Mouse (Mus musculus) liver, adult 2 months (tissue): Measurements from ENCODE around the gene Prpsap1. TPM values are rescaled to one million over a fixed set of nuclear protein-coding genes. Genes with fewer than 3 reads are reported as not detected.

ENCODE experiments used
- DNase-seq: peaks from one replicate; pipeline ENCODE4 v3.0.0-alpha.2; 2011; ENCODE audit warnings: low read depth, low spot score; ENCODE audit errors: extremely low read depth
- H3K27ac ChIP-seq: fragments of 200-500 bp; replicated peaks from 2 replicates; pipeline ENCODE4 v1.5.1; 2012; ENCODE audit warnings: low read depth, mild to moderate bottlenecking, control low read depth, inconsistent platforms, low read length; ENCODE audit not compliant: insufficient read depth
- H3K27me3 ChIP-seq: fragments of 200-500 bp; 2 replicates; pipeline ENCODE4 v1.6.1; 2012; ENCODE audit warnings: mild to moderate bottlenecking, moderate library complexity, low read length, inconsistent platforms; ENCODE audit not compliant: control insufficient read depth, insufficient read depth
- H3K36me3 ChIP-seq: fragments of 200-500 bp; 2 replicates; pipeline ENCODE4 v1.6.1; 2012; ENCODE audit warnings: low read length, inconsistent platforms; ENCODE audit not compliant: control insufficient read depth, insufficient read depth
- H3K4me1 ChIP-seq: fragments of 200-500 bp; 2 replicates; pipeline ENCODE4 v1.6.1; 2011; ENCODE audit warnings: low read length; ENCODE audit not compliant: control insufficient read depth, insufficient read depth
- H3K4me3 ChIP-seq: fragments of 200-500 bp; 2 replicates; pipeline ENCODE4 v1.5.1; 2011; ENCODE audit warnings: low read depth, mild to moderate bottlenecking, control low read depth, low read length, moderate library complexity; ENCODE audit not compliant: insufficient read depth
- H3K79me2 ChIP-seq: fragments of 200-500 bp; 2 replicates; pipeline ENCODE4 v1.6.1; 2012; ENCODE audit warnings: inconsistent platforms, mild to moderate bottlenecking, low read length, moderate library complexity; ENCODE audit not compliant: control insufficient read depth, insufficient read depth
- H3K9ac ChIP-seq: fragments of 200-500 bp; 2 replicates; pipeline ENCODE4 v1.6.1; 2012; ENCODE audit warnings: low read depth, mild to moderate bottlenecking, control low read depth, inconsistent platforms, low read length
- CTCF ChIP-seq: fragments of 200-500 bp; IDR thresholded peaks from 2 replicates; pipeline ENCODE4 v1.5.1; 2011; ENCODE audit warnings: low read depth, low read length, control low read depth
- POLR2A ChIP-seq: fragments of 200-500 bp; IDR thresholded peaks from 2 replicates; pipeline ENCODE4 v1.6.1; 2011; ENCODE audit warnings: low read length, control low read depth; ENCODE audit not compliant: insufficient read depth; ENCODE audit errors: extremely low read depth
- WGBS: fragments of 180-500 bp; shearing (Covaris S2); methylation state at CpG from one replicate; pipeline ENCODE4 v1.1.7; 2018; 5-methylcytosine and 5-hydroxymethylcytosine counted together
- polyA plus RNA-seq: library from polyadenylated mRNA; depleted of rRNA; stranded (reverse); fragments of >200 nt; gene quantifications from 2 replicates; pipeline ENCODE4 v1.2.3, GENCODE M21; 2012
- total RNA-seq: library from RNA; depleted of rRNA; stranded (reverse); fragments of >200 nt; gene quantifications from 2 replicates; pipeline ENCODE4 v1.2.3, GENCODE M21; 2014

Gene Prpsap1
- total and polyA plus RNA-seq, 2 experiments: 37.7 to 72.8 TPM

DNA sequence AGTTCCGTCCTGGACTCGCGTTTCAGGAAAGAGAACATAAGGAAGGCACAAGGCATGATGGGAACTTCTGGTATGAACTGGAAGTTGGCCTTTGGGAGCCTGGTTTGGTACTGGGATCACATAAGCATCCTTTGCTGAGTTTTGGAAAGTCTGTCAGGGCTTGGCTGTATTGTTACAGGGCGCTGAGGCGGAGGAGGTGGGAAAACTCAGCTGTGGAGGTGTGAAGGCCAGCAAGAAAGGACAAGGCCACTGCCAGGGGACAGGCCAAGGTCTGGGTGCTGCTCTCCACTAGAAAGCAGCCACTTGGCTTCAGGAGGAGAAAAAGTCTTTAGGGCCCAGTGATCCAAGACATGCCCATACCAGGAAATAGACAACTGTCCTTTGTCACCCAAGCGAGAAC is 50.7 kb downstream of the Prpsap1 start:
- Histone ChIP-seq H3K9ac (no peak overlapping the region), H3K4me1 (peaks cover 3% of the 10 kb centered on the region; the same call in 1 of the 2 replicates)
- TF ChIP-seq POLR2A: no peak
- TF ChIP-seq CTCF: no peak

DNA sequence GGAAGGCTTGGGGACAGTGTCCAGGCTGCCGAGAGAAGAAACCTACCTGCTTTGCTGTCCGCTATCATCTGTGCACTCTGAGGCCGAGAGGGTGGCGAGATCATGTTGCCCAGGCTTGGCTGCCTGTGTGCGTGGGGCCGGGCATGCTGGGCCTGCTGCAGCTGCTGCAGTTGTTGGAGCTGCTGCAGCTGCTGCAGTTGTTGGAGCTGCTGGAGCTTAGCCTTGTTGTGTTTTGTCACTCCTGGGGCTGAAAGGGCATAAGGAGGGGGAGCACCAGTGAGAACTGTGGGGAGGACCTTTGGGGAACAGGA is 51.2 kb downstream of the Prpsap1 start:
- H3K4me3 ChIP-seq: no peak overlapping the region
- no peak overlapping the region for H3K9ac ChIP-seq
- H3K36me3 ChIP-seq: no peaks in the 10 kb centered on the region
- no peaks in the 10 kb centered on the region; the same call in none of the 2 replicates for H3K27me3 ChIP-seq
- TF ChIP-seq POLR2A: no peak
- 80% methylated on average over 6 of the region's 6 CpGs for WGBS
- no peak overlapping the region for H3K27ac ChIP-seq
- H3K4me1 ChIP-seq: peaks cover 3% of the 10 kb centered on the region; the same call in 1 of the 2 replicates
- DNase-seq: no peak
- no peaks in the 10 kb centered on the region for H3K79me2 ChIP-seq

More for the DNA sequence above, 50.7 kb downstream of the Prpsap1 start:
- Histone ChIP-seq H3K27ac (no peak overlapping the region), H3K4me3 (no peak overlapping the region), H3K27me3 (no peaks in the 10 kb centered on the region; the same call in none of the 2 replicates), H3K79me2 (no peaks in the 10 kb centered on the region), H3K36me3 (no peaks in the 10 kb centered on the region)
- DNase-seq: no peak
- WGBS: 93% methylated on average over 6 of the region's 6 CpGs

DNA sequence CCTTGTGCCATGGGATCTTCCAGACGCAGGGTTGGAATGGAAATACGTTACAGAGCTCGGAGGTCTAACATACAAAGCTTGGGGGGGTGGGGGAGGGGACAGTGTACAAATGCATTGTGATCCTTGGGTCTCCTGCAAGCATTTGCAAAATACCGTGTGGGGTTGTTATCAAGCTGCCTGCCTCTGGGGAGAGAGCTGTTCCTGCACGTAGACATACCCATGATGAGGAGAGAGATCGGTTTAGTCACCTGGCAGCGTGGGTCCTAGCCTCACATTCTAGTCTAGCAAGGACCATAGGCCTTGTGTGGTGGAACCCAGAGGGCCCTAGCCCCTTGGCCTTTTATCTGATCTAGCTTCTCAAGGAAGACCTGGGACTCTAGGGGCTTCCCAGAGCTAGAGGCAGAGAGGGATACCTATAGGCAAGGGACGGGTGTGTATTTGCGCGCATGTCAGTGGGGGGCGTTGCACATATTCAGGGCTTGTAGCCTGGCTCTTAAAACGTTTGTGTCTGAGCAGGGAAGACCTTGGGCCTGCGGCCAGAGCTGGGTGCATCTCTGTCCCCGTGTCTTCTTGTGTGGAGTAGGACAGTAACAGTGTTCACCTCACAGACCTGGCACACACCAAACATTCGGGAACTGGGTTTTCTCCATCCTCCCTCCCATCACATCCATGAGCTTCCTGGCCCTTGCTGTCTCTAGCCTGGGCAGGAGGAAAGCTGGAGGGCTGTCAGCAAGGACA is 51.7 kb downstream of the Prpsap1 start:
- peaks cover 3% of the 10 kb centered on the region; the same call in 1 of the 2 replicates for H3K4me1 ChIP-seq
- no peaks in the 10 kb centered on the region for H3K79me2 ChIP-seq
- no peak overlapping the region for H3K4me3 ChIP-seq
- 0 out of 2 replicates have a peak, but pooled peaks cover 1% of the 10 kb centered on the region for H3K36me3 ChIP-seq
- WGBS: 78% methylated on average over 15 of the region's 15 CpGs
- DNase-seq: no peak
- TF ChIP-seq POLR2A (no peak), CTCF (no peak)
- no peak overlapping the region for H3K9ac ChIP-seq
- no peak overlapping the region for H3K27ac ChIP-seq
- H3K27me3 ChIP-seq: no peaks in the 10 kb centered on the region

DNA sequence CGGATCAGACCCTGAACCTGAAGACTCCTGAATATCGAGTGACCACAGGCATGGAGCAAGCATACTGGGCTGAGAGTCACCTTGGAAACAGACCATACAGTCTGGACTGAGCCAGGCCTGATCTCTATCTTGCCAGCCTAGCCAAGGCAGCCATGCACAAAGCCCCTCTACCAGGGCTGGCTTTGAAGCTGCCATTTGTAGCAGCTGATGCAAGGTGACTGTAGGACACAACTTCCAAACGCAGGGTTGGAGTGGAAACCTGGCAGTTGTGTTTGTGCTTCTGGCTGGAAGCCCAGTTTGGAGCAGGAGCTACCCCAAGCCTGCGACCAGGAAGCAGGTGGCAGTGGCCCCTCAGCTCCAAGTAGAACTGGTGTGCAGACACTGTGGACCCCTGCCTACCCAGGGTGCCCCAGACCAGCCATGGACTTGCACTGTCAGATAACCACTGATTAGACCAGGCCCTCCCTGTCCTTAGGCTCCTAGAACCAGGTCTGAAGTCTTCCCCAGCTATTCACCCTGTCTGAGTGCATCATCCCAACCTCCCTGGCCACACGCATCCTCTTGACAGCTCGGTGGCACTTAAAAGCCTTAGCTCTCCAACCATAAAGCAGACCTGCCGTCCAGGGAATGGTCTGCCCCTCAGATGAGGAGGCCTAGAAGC is 53.5 kb downstream of the Prpsap1 start:
- Histone ChIP-seq H3K27me3 (no peaks in the 10 kb centered on the region), H3K79me2 (no peaks in the 10 kb centered on the region), H3K36me3 (peaks cover 3% of the 10 kb centered on the region; the same call in 1 of the 2 replicates), H3K9ac (no peak overlapping the region), H3K4me1 (no peaks in the 10 kb centered on the region; the same call in 1 of the 2 replicates), H3K4me3 (no peak overlapping the region), H3K27ac (no peak overlapping the region)
- TF ChIP-seq CTCF: no peak
- no peak for TF ChIP-seq POLR2A
- peak; percentile 27 for DNase-seq
- 55% methylated on average over 7 of the region's 7 CpGs for WGBS

DNA sequence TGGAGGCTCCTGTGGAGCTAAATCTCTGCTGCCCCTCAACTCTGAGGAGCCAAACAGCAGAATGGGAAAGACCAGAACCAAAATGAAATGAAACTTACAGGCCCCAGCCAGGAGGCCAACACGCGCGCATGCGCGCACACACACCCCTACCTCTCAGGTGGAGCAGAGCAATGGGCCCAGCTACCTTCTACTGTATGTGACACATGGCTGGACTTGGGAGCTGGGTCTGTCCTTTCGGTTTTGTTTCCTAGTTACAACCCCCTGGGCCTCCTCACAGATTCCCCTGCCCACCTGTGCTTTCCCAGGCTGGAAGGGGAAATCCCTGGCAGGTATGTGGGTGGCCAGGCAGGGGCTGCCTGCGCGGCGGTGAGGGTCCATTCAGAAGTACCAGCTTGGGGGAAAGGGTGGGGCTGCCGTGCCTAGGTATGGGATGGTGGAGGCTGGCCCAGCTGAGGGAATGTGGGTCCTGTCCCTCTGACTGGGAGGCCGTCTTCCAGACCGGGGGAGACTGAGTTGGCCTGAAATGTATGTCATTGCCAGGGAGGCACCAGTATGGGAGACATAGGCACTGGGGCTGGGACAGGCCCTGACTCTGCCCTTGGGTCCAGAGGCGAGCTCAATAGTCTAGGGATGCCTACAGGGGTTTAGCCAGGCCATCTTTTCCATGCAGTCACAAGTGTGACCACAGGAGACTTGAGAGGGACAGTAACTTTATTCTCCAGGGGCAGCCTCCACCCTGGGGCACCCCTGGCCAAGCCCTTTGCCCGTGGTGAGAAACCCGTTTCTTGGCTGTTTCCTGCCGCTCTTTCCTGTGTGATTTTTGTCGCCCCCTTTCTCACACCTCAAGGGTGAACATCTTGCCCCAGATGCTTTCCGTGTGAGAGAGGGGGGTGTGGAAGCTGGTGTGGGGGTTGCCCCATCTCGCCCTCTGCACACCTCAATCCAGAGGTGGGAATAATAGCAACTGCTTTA is 54.4 kb downstream of the Prpsap1 start:
- TF ChIP-seq POLR2A: no peak
- no peak for TF ChIP-seq CTCF
- H3K36me3 ChIP-seq: peaks cover 3% of the 10 kb centered on the region; the same call in 1 of the 2 replicates
- WGBS: 87% methylated on average over 19 of the region's 19 CpGs
- H3K27me3 ChIP-seq: no peaks in the 10 kb centered on the region
- no peak for DNase-seq
- H3K27ac ChIP-seq: no peak overlapping the region
- H3K4me1 ChIP-seq: peaks cover 6% of the 10 kb centered on the region; the same call in 1 of the 2 replicates
- H3K9ac ChIP-seq: no peak overlapping the region
- H3K4me3 ChIP-seq: no peak overlapping the region
- H3K79me2 ChIP-seq: no peaks in the 10 kb centered on the region
